Mouse (Mus musculus): ENCODE results near the gene Tmem106c. TPM values are rescaled to one million over a fixed set of nuclear protein-coding genes. Genes with fewer than 3 reads are reported as not detected.

Gene Tmem106c
- total RNA-seq (2021): 10 to 100 TPM; 14.9 to 16.3 TPM
- long read RNA-seq, experiment 1, transcript Tmem106c-202 (8 exons, 1,455 nt): major isoform, 12 of 32 reads
- long read RNA-seq, experiment 1, transcript Tmem106c-201 (8 exons, 1,623 nt): minor isoform, 11 of 32 reads
- long read RNA-seq, experiment 1, partial matches to known transcripts: 3 of 32 reads
- long read RNA-seq, experiment 1, other reads (novel, unspliced or antisense): 6 of 32 reads
- long read RNA-seq, experiment 2, transcript Tmem106c-201 (8 exons, 1,623 nt): minor isoform, 8 of 26 reads
- long read RNA-seq, experiment 2, transcript Tmem106c-202 (8 exons, 1,455 nt): major isoform, 10 of 26 reads
- long read RNA-seq, experiment 2, partial matches to known transcripts: 0 of 26 reads
- long read RNA-seq, experiment 2, other reads (novel, unspliced or antisense): 8 of 26 reads

GRCm38 (mm10) chr15:97963989-97964835 is at the start of gene Tmem106c:
TSS of gene Tmem106c (plus strand) at chr15:97964200.
- DNase-seq (ENCODE audit: low spot score in 2 of 2): peak; percentile 89 to 94
- intact Hi-C loops (cut with DNase I): loop anchor here (5.0 to 10.0 kb wide), 2 partner anchors 172 to 201 kb away; partner anchors contain the start of genes Asb8 and Ccdc184

GRCm38 (mm10) chr15:97914331-97914747 is 49.7 kb upstream of the Tmem106c start:
- intact Hi-C loops (cut with DNase I): no loop called here
- no peak for DNase-seq (ENCODE audit: low spot score in 2 of 2)

- DNase-seq (ENCODE audit: low spot score in 2 of 2): no peak
- intact Hi-C loops (cut with DNase I): no loop called here
These were observed 46.0 kb upstream of the Tmem106c start for GRCm38 (mm10) chr15:97917994-97918393.

- no peak for DNase-seq (ENCODE audit: low spot score in 2 of 2)
- intact Hi-C loops (cut with DNase I): no loop called here
These were observed 44.8 kb upstream of the Tmem106c start for GRCm38 (mm10) chr15:97919217-97919616.

- no peak for DNase-seq (ENCODE audit: low spot score in 2 of 2)
- intact Hi-C loops (cut with DNase I): no loop called here
These were observed 43.7 kb upstream of the Tmem106c start for GRCm38 (mm10) chr15:97920306-97920705.

- intact Hi-C loops (cut with DNase I): no loop called here
- DNase-seq (ENCODE audit: low spot score in 2 of 2): no peak
These were observed 42.2 kb upstream of the Tmem106c start for GRCm38 (mm10) chr15:97921796-97922195.

GRCm38 (mm10) chr15:97922421-97922820 is 41.6 kb upstream of the Tmem106c start:
- DNase-seq (ENCODE audit: low spot score in 2 of 2): no peak
- intact Hi-C loops (cut with DNase I): no loop called here

- DNase-seq (ENCODE audit: low spot score in 2 of 2): no peak
- intact Hi-C loops (cut with DNase I): no loop called here
These were observed 37.0 kb upstream of the Tmem106c start for GRCm38 (mm10) chr15:97927018-97927417.

GRCm38 (mm10) chr15:97927821-97928220 is 36.2 kb upstream of the Tmem106c start:
- intact Hi-C loops (cut with DNase I): no loop called here
- no peak for DNase-seq (ENCODE audit: low spot score in 2 of 2)

GRCm38 (mm10) chr15:97929259-97929824 is 34.7 kb upstream of the Tmem106c start:
- intact Hi-C loops (cut with DNase I): no loop called here
- no peak for DNase-seq (ENCODE audit: low spot score in 2 of 2)

- no peak for DNase-seq (ENCODE audit: low spot score in 2 of 2)
- intact Hi-C loops (cut with DNase I): no loop called here
These were observed 31.6 kb upstream of the Tmem106c start for GRCm38 (mm10) chr15:97932441-97932840.

- DNase-seq (ENCODE audit: low spot score in 2 of 2): no peak
- intact Hi-C loops (cut with DNase I): no loop called here
These were observed 25.4 kb upstream of the Tmem106c start for GRCm38 (mm10) chr15:97938580-97938979.

GRCm38 (mm10) chr15:97940088-97940487 is 23.9 kb upstream of the Tmem106c start:
- intact Hi-C loops (cut with DNase I): no loop called here
- DNase-seq (ENCODE audit: low spot score in 2 of 2): no peak

GRCm38 (mm10) chr15:97941306-97941705 is 22.7 kb upstream of the Tmem106c start:
- intact Hi-C loops (cut with DNase I): no loop called here
- no peak for DNase-seq (ENCODE audit: low spot score in 2 of 2)

- DNase-seq (ENCODE audit: low spot score in 2 of 2): no peak
- intact Hi-C loops (cut with DNase I): no loop called here
These were observed 21.5 kb upstream of the Tmem106c start for GRCm38 (mm10) chr15:97942538-97942937.

- DNase-seq (ENCODE audit: low spot score in 2 of 2): no peak
- intact Hi-C loops (cut with DNase I): no loop called here
These were observed 20.6 kb upstream of the Tmem106c start for GRCm38 (mm10) chr15:97943356-97943755.

- intact Hi-C loops (cut with DNase I): no loop called here
- DNase-seq (ENCODE audit: low spot score in 2 of 2): no peak
These were observed 19.0 kb upstream of the Tmem106c start for GRCm38 (mm10) chr15:97944919-97945574.

GRCm38 (mm10) chr15:97945656-97946315 is 18.2 kb upstream of the Tmem106c start:
- no peak for DNase-seq (ENCODE audit: low spot score in 2 of 2)
- intact Hi-C loops (cut with DNase I): no loop called here

GRCm38 (mm10) chr15:97948720-97949119 is 15.3 kb upstream of the Tmem106c start:
- DNase-seq (ENCODE audit: low spot score in 2 of 2): no peak
- intact Hi-C loops (cut with DNase I): no loop called here

All from left cerebral cortex, postnatal 14 days (tissue).